Mouse (Mus musculus): ENCODE measurements around the gene Ube2d2b. TPM values are rescaled to one million over a fixed set of nuclear protein-coding genes. Genes with fewer than 3 reads are reported as not detected.

The Ube2d2b gene
- polyA plus RNA-seq (2017; shearing (Covaris generic)): not detected

GRCm38 (mm10) chr5:107829998-107830560, at the start of gene Ube2d2b:
TSS of gene Ube2d2b (plus strand) at chr5:107830099.

GRCm38 (mm10) chr5:107874561-107875260, 44.8 kb downstream of the Ube2d2b start, which contains the start of gene Evi5:
TSS of gene Evi5 (minus strand) at chr5:107875107.

Other genes starting within 250 kb of the Ube2d2b start
- gene Rpap2, start 232.7 kb upstream of the Ube2d2b start, polyA plus RNA-seq (2017; shearing (Covaris generic)): 38.3 TPM
- 24.0 TPM for gene Glmn, start 232.2 kb upstream of the Ube2d2b start, polyA plus RNA-seq (2017; shearing (Covaris generic))
- gene Gfi1, start 104.1 kb upstream of the Ube2d2b start, polyA plus RNA-seq (2017; shearing (Covaris generic)): 2.3 TPM
- 0.59 TPM for gene Evi5, start 45.0 kb downstream of the Ube2d2b start, polyA plus RNA-seq (2017; shearing (Covaris generic))
- gene Rpl5, start 70.4 kb downstream of the Ube2d2b start, polyA plus RNA-seq (2017; shearing (Covaris generic)): 26.2 TPM
- gene Fam69a, start 157.0 kb downstream of the Ube2d2b start, polyA plus RNA-seq (2017; shearing (Covaris generic)): 78.5 TPM
- 119 TPM for gene Mtf2, start 235.6 kb downstream of the Ube2d2b start, polyA plus RNA-seq (2017; shearing (Covaris generic))

Data from inflammation-experienced regulatory T-cells, adult 16 weeks (primary cell).